Mouse (Mus musculus): ENCODE data around the gene Ncl.
"Not testable (repeated sequence)": the region's sequence is repeated elsewhere in the genome, so short reads cannot be mapped to it uniquely, and the experiment has no call there.

The Ncl gene

GRCm38 (mm10) chr1:86359798-86360179, 589 bp upstream of the Ncl start:
- no peak for DNase-seq

DNA sequence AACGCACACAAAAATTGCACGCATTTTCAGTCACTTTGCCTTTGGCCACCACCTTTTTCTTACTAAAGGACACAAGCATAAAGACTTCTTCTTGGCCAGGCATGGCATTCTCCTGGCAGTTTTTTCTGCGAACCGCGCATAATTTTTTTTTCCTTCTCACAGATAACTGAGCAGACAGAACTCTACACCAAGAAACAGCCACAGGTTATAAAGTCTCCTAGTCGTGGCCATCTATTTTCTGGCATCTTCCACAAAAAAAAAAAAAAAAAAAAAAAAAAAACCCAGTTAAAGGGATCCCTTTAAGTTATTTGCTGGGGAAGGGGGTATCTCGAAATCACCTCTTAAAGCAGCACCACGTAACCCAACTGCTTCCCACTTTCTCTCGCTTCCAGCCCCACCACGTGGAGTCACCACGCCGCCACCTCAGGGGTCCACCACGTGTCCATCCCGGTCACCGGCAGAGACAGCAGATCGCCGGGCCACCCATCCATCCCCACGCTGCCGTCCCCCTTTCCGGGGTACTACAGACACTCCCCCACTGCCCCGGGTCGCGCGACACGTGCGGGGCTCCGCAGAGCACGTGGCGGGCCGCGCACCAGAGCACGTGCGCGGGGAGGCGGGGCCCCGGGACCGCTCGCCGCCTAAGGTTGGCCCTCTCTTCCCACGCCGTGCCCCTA, 833 bp downstream of the Ncl start:
- DNase-seq: no peak

DNA sequence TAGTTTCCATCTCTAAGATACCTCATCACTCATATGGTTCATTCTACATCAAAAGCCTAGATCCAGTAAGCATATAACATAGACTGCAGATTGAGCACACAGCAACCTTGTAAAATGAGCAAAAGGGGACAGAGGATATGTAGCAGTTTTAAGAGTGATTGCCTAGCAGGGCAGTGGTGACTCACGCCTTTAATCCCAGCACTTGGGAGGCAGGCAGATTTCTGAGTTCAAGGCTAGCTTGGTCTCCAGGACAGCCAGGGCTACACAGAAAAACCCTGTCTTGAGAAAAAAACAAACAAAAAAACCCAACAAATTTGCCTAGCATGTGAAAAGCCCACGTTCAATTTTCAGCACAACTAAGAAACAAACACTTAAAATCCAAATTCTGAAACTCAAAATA, 5.0 kb downstream of the Ncl start:
- DNase-seq: no peak

DNA sequence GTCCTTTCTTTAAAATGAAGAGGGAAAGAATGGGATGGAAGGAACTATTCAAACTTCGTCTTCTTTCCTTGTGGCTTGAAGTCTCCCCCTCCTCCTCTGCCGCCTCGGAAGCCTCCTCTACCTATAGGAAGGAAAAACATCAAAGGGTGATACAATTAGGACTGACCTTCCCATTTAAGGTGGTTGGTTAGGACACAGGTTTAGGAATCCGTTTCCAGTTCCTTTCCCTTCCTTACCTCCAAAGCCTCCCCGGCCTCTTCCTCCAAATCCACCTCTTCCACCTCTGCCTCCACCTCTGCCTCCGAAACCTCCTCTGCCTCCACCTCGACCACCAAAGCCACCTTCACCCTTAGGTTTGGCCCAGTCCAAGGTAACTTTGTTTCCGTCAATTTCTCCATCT, 8.6 kb downstream of the Ncl start:
- no peak for DNase-seq

GRCm38 (mm10) chr1:86349696-86350095, 9.5 kb downstream of the Ncl start:
- no peak for DNase-seq

- DNase-seq: no peak
These were observed 10.0 kb downstream of the Ncl start for GRCm38 (mm10) chr1:86349201-86349600.

- DNase-seq: no peak
These were observed 10.4 kb downstream of the Ncl start for GRCm38 (mm10) chr1:86348801-86349200.

DNA sequence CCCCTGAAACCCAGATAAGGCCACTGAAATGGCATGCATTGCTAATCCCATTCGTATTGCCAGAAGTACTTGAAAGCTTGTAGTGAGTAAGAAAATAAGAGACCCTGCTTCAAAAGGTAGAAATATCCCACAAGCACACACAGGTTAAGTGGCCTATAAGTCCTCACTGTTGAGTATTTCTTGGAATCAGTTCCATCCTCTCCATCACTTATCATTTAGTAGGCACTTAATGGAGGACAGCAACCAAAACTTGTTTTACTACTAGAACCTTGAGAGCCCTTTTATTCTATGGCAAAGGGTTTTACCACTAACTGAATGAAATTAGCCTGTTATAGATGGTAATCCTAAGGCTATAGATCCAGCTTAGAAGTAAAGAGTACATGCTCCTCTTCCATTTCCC, 11.1 kb downstream of the Ncl start:
- DNase-seq: no peak

GRCm38 (mm10) chr1:86347716-86348045, 11.5 kb downstream of the Ncl start:
- no peak for DNase-seq

- DNase-seq: no peak
These were observed 12.1 kb downstream of the Ncl start for GRCm38 (mm10) chr1:86346851-86347715.

DNA sequence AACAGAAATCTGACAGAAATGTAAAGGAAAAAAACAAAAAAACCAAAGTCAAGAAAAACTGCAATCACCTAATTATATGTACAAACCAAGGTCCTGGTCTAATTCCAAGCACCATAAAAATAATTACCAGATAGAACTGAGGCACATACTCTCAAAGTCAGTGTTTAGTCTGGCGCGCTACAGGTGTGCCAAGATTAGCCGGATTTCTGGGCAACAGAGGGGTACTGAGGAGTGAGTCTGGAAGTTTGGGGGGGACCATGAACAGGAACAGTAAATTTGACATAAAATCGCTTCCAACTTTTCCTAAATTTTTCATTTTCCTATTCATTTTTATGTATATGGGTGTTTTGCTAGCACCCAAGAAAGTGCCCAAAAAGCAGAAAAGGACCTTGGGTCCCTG, 13.2 kb downstream of the Ncl start:
- DNase-seq: no peak

GRCm38 (mm10) chr1:86345069-86345468, 14.1 kb downstream of the Ncl start:
- no peak for DNase-seq

GRCm38 (mm10) chr1:86343969-86344861, 15.0 kb downstream of the Ncl start:
- no peak for DNase-seq

- no peak for DNase-seq
These were observed 16.0 kb downstream of the Ncl start for GRCm38 (mm10) chr1:86343087-86343645.

DNA sequence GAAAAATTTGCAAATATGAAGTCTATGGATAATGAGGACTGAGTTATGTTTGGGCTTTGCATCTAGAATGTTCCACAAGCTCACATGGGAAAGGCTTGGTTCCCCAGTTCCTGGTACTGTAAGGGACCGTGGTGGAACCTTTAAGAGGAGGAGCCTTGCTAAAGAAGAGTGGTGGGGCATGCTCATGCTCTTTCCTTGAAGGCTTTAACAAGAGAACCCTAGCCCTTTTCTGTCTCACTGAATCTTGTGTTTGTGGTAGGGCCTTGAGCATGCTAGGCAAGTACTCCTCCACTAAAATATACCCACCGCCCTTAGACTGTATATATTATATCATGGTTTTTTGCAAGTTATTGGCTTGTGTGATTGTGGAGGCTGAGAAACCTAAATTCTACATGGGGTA, 16.8 kb downstream of the Ncl start:
- no peak for DNase-seq

GRCm38 (mm10) chr1:86341096-86341495, 18.1 kb downstream of the Ncl start:
- not testable (repeated sequence) for DNase-seq

DNA sequence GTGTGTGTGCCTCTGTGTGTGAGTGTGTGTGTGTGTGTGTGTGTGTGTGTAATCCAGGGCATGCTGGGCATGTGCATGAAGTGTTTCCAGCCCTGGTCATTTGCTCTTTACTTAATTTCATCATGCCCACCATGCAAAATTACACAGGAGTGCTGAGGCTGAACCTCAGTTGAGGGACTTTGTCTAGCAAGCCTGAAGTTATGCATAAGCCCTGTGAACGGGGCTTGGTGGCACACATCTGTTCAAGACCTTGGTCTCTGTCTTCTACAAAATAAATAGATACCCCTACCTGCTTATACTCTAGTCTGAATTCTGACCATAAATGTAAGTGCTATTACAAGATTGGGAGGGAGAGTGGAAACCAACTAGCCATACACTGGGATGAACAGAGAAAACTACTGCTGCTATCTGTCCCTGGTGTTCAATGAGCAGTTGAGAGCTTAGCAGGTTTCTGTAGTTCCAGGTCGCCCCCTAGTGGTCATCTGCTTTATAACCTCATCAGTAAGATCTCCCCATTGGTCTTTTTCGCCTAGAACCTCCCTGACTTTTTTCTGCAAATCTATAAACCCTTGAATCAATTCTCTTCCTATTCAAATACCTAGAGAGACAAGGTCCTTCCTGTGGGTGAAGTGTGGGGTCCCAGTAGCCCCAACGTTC, 19.9 kb downstream of the Ncl start:
- DNase-seq: peak; percentile 18 to 78

GRCm38 (mm10) chr1:86336330-86336729, 22.9 kb downstream of the Ncl start:
- DNase-seq: no peak

GRCm38 (mm10) chr1:86320822-86321413, 38.3 kb downstream of the Ncl start:
- no peak for DNase-seq

DNA sequence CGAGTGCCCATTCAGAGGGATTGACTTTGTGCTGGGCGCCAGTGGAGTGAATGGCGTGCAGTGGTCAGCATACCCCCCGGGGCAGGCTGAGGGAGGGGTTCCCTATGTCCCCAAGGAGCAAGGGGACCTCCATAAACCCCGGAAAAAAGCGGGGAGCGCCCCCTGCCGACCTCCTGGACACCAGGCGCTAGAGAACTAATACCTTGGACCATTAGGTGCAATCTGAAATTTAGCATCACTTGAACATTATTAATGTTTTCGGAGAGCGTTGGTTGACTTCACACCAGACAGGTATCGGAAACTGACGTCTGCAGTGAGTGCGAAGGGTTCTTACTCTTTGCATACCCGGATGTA, 45.5 kb downstream of the Ncl start:
- peak; percentile 28 to 69 for DNase-seq

DNA sequence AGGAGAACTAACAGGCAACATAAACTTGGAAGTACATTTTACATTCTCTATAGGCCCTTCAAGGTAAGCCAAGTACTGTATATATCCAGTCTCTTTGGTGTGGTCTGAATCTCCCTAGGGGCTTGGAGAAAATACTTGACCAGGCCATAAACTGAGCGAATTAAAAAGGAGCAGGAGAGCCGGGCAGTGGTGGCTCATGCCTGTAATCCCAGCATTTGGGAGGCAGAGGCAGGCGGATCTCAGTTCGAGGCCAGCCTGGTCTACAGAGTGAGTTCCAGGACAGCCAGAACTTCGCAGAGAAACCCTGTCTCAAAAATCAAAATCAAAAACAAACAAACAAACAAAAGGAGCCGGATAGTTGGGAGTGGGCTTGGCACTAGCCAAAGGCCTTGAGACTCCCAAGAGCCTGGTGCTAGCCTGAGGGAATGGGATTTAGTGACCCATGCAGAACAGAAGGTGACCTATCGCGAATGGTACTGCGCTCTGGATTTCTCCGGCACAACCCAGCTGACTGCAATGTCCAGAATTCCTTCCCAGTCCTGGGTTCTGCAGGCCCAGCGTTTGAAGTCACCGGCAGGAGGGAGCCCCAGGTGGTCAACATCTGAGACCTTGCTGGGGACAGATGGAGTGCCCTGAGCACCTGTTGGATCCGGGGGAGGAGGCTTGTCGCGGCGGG, 46.0 kb downstream of the Ncl start:
- no peak for DNase-seq

- no peak for DNase-seq
These were observed 46.9 kb downstream of the Ncl start for GRCm38 (mm10) chr1:86312269-86312668.
